Mouse (Mus musculus): ENCODE data around the gene Gm20219.
A peak's percentile ranks its signal among the peaks of the same experiment; 100 is the strongest.

DNA sequence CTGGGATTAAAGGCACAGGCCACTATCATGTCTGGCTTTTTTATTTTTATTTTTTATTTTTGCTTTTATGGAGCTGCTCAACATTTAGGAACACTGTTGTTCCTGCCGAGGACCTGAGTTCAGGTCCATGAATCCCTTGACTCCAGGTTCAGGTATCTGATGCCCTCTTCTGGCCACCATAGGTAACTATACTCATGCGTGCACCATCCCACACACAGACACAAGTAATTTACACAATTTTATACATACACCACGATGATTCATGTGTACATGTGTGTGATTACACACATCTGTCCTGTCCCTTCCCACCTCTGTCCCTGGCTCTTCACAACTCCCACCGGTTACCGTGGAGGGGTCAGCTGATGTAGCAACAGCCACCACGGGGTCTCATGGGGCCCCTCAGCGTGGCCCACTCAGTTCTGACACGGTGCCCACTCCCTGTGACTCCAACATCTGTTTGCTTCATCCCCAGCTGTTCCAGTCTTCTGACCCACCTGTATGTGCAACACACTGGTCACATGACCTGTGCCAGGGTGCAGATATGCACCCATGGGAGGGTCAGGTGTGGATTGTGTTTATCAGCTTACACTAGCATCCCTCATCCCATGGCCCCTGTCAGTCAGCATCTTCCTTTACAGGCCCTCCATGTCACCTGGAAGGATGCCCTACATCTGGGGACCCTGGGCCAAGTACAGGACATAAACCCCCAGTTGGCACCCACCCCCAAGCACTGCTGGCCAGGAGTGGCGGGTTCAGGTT, 6.2 kb downstream of the Gm20219 start:
- TF ChIP-seq NANOG (IDR thresholded peaks at IDR 0.05; ENCODE audit: borderline replicate concordance, low read length) (no peak), CTCF (conservative IDR thresholded peaks at IDR 0.05; ENCODE audit: low read length) (peak; percentile 52)
